Mouse (Mus musculus): ENCODE measurements around the gene Rabepk.
"Not testable (repeated sequence)": the region's sequence is repeated elsewhere in the genome, so short reads cannot be mapped to it uniquely, and the experiment has no call there.

The Rabepk gene

DNA sequence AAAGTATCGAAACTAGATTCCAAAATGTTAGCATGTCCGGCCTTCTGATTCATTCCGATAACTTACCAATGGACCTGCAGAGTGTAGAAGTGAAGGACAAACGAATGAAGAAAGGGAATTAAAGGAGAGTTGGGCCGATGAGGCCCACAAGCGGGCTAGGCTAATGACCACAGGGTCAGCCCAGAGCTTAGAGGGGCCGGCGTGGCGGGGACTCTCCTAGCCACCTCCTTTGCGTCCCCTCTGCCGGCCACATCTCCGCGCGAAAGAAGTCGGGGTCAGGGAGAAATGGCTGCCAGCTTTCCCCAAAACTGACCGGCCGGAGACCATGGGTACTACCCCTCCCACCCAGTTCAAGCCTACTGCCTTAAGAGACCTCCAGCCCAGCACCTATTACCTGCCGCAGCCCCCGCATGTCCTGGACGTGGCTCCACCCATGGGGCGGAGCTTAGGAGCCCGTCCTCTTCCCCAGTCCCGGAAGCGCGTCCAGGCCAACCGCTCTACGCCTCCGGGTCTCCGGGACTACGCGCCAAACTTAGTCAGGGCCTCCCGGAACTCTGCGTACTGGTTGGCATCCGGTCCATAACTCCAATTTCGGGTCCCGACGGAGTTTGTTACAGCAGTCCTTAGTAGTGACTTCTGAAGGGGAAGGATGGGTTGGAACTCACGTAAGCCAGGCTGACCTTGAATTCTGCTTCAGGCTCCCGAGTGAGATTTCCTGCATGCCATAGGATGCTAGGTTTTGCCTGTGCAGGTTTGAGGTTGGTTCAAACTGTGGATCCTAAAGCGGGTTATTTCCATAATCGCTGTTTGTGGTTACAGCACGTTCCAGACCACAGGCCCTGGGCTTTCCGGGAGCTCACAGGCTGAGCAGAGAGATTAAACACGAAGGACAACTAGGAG lies at the start of gene Rabepk:
Gene Rabepk, minus strand, starts transcription at position 556 of the 900 bp plus-strand sequence.
- DNase-seq (ENCODE audit: low read depth, low spot score), result peak; percentile 91

- no peak for DNase-seq (ENCODE audit: low read depth, low spot score)
Measured at GRCm38 (mm10) chr2:34847702-34848101, 48.0 kb upstream of the Rabepk start.

DNA sequence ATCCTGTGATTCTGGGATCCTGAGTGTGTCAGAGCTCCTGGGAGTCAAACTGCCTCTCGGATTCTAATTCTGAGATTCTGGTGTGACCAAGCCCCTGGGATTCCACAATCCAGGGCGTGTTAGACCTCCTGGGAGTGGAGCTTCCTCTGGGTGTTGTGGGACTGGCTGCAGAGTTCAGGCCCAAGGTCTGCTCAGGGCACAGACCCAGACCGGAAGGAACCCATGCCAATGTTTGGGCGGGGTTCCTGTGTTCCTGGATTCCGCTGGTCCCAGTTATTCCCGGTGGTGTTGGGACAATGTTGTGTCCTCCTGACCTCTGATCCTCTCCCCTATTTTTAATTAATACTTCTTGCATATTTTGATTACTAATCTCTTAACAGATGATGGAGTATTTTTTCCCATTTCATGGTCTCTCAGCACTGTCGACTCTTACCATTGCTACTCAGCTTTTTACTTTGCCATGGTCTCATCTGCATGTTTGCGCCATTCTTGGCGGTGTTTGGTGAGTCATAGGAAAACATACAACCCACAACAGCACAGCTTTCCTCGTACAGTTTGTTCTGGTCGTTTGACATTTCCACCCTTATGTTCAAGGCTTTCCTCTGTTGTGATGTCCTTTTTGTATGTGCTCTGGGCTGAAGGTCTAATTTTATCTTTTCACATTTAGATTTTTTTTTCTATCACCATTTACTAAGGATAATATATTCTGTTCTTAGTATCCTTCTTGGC lies 43.7 kb upstream of the Rabepk start:
- peak; percentile 80 for DNase-seq (ENCODE audit: low read depth, low spot score)

DNA sequence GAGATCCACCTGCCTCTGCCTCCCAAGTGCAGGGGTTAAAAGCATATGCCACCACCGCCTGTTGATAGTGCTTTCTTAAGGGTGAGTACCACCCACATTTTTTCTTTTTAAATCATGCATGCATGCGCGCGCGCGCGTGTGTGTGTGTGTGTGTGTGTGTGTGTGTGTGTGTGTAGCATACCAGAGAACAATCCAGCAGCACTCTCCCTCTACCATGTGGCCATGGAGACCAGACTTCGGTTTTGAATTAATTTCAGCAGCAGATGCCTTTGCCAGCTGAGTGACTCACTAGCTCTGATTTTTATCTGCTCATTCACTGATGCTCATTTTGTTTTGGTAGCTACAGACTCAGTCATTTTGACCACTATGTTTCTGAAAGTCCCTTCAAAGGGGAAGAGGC lies 42.0 kb upstream of the Rabepk start:
- DNase-seq (ENCODE audit: low read depth, low spot score), result no peak

GRCm38 (mm10) chr2:34840143-34840542 lies 40.4 kb upstream of the Rabepk start:
- not testable (repeated sequence) for DNase-seq (ENCODE audit: low read depth, low spot score)

DNA sequence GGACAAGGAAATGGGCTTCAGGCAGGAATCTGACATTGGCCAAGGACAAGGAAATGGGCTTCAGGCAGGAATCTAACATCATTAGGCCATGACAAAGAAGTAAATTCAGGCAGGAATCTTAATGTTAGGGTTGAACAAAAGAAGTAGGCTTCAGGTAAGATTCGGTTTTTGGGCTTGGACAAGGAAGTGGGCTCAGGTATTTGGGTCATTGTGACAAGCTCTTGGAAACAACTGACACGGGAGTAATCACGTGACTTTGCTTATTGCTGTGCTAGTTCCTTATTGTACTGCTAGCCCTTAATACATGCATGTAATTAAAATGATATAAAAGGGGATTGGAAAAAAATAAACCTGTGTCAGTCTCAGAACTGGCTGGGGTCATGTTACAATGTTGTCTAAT lies 36.0 kb upstream of the Rabepk start:
- DNase-seq (ENCODE audit: low read depth, low spot score), result peak; percentile 84

GRCm38 (mm10) chr2:34833624-34834023 lies 33.9 kb upstream of the Rabepk start:
- no peak for DNase-seq (ENCODE audit: low read depth, low spot score)

GRCm38 (mm10) chr2:34832766-34833457 lies 33.2 kb upstream of the Rabepk start, which contains the start of gene Gm34653:
TSS of gene Gm34653 (plus strand) at chr2:34833007.
- not testable (repeated sequence) for DNase-seq (ENCODE audit: low read depth, low spot score)

DNA sequence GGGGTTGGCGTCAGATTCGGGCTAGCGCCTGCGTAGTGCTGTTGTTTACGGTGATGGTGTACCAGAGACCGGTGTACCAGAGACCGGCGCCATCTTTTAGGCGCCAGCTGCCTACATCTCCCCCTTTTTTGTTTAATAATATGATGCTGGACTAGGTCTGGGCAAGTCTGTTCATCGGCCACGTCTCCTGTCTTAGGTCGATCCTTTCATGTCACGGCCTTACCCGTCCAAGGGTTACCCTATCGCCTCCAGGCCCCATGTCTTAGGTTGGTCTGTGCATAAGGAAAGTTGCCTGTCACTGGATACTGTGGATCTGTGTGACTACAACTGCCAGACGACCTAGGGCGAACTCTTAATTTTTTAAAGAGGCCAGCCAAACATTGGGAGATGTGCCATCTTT lies 30.4 kb upstream of the Rabepk start:
- DNase-seq (ENCODE audit: low read depth, low spot score), result peak; percentile 66

DNA sequence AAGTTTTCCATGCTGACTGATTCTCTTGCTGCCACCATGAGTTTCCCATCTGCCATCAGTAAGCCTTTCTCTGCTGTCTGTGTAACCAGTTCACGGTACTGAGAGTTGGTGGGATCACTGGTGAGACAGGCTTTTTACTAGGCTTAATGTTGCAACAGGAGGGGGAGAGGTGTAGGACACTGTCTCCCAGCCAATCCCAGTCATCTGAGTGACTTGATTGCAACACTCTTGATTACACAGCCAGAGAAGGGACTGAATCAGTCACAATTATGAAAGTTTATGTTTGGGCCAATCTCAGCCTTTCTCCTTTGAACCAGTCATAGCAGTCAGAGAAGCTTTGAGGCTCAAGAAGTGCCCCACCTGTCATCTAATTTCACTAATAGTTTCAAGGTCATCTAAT lies 28.3 kb upstream of the Rabepk start:
- DNase-seq (ENCODE audit: low read depth, low spot score), result no peak

GRCm38 (mm10) chr2:34827591-34827990 lies 27.9 kb upstream of the Rabepk start:
- no peak for DNase-seq (ENCODE audit: low read depth, low spot score)

DNA sequence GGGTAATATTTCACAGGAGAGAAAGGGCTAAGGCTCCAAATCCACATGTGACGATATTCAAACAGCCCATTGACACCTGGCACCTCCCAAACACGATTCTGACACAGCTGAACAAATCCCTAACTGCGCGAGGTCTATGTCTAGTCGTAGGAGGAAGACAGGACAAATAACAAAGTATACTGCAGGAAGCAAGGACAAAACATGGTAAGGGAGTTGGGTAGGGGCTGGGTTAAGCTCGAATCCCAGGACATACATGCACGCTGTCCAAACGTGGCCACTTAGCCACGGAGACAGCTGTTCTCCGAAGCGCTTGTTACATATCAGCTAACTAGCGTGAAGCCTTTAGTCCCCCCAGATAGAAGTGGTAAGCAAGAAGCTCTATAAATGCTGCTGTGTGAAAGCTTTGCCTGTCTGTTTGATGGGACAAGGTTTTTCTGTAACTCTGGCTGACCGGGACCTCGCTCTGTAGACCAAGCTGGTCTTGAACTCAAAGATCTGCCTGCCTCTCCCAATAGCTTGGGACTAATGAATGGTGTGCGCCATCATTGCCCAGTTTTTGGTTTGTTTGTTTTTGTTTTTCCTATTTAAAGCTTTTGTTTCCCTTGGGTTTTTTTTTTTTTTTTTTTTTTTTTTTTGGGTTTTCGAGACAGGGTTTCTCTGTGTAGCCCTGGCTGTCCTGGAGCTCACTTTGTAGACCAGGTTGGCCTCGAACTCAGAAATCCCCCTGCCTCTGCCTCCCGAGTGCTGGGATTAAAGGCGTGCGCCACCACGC lies 26.9 kb upstream of the Rabepk start:
- DNase-seq (ENCODE audit: low read depth, low spot score), result no peak

GRCm38 (mm10) chr2:34825827-34826459 lies 26.2 kb upstream of the Rabepk start, which contains the start of gene Fbxw2:
TSS of gene Fbxw2 (minus strand) at chr2:34826311.
- peak; percentile 96 for DNase-seq (ENCODE audit: low read depth, low spot score)

- DNase-seq (ENCODE audit: low read depth, low spot score), result no peak
Measured at GRCm38 (mm10) chr2:34818492-34818891, 18.8 kb upstream of the Rabepk start.

- DNase-seq (ENCODE audit: low read depth, low spot score), result peak; percentile 33
Measured at GRCm38 (mm10) chr2:34815893-34816292, 16.2 kb upstream of the Rabepk start.

DNA sequence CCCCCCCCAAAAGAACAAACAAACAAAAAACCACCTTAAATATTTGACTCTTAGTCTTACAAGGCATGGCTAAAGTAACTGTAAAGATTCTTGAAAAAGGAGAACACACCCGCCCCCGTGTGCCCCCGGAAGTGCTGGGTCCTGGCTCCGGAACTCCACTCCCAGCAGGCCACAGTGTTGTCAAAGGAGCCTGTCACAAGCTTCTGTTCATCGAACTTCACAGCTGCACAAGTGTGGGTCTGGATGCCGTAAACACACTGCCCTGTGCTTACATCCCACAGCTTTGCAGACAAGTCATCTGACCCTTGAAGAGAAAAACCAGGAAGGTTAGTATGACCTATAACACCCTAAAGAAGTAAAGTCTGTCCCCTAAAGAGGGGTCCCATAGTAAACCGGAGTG lies 13.0 kb upstream of the Rabepk start:
- DNase-seq (ENCODE audit: low read depth, low spot score), result no peak

- DNase-seq (ENCODE audit: low read depth, low spot score), result no peak
Measured at GRCm38 (mm10) chr2:34810775-34811174, 11.1 kb upstream of the Rabepk start.

DNA sequence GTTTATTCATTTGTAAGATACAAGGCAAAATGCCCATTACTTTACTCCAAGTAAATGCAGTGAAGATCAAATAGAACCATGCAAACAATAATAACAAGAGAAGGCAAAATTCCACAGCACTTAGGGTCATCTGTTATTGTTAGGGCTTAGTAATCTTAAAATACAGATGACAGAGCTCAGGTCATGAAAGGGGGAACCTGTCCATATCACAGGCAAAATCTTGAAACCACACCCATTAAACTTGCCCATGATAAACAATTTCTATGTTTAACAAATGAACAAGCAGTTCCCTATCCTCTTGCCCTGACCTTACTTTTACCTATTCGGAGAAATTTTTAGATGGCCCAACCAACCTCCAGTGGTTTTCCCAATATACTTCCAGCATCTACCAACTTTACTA lies 9.9 kb upstream of the Rabepk start:
- DNase-seq (ENCODE audit: low read depth, low spot score), result no peak

DNA sequence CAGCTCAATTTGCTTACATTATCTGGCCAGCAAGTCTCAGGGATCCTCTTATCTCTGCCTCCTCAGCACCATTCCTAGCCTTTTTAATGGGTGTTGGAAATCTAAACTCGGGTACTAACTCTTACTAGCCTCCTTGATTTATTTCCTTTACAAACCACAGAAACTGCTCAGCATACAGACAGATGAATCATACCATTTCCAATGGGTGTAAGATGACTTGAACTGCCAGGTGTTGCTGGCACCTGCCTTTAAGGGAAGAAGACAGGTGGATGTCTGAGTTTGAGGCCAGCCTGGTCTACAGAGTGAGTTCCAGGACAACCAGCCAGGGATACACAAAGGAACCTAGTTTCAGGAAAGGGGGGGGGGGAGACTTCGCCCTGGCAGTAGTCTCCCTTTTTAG lies 8.3 kb upstream of the Rabepk start:
- no peak for DNase-seq (ENCODE audit: low read depth, low spot score)

DNA sequence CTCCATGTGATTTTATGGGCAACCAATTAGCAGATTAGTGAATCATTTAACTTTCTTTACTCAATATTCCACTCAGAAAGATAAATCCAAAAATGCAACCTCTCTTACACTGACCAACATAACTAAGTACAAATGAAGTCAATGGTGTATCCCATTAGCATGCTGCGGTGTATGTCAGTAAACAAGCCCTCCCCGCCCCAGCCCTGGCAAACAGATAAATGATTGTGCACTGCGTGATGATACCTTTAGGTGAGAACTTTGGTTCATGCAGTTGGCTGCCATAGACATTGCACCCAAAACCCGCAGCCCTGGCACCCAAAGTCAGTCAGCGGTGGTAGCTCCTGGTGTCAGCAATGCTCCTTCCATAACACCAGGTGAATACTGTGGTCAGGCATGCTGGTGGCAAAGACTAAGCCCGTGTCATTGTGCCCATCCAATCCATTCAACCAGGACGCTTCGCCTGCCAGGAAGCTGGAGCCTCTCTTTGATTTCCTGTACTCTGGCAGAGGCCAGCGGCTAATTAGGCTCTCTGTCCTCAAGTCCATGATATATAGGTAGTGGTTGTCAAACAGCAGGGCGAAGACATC lies 5.7 kb upstream of the Rabepk start:
- no peak for DNase-seq (ENCODE audit: low read depth, low spot score)

All from ZHBTc4 (cell line).